Mouse (Mus musculus): Measurements from ENCODE around the gene Dact2. TPM values are rescaled to one million over a fixed set of nuclear protein-coding genes. Genes with fewer than 3 reads are reported as not detected.

The Dact2 gene
- total and polyA plus RNA-seq, 2 experiments from 2014 or later, result 2.1 to 10.8 TPM

DNA sequence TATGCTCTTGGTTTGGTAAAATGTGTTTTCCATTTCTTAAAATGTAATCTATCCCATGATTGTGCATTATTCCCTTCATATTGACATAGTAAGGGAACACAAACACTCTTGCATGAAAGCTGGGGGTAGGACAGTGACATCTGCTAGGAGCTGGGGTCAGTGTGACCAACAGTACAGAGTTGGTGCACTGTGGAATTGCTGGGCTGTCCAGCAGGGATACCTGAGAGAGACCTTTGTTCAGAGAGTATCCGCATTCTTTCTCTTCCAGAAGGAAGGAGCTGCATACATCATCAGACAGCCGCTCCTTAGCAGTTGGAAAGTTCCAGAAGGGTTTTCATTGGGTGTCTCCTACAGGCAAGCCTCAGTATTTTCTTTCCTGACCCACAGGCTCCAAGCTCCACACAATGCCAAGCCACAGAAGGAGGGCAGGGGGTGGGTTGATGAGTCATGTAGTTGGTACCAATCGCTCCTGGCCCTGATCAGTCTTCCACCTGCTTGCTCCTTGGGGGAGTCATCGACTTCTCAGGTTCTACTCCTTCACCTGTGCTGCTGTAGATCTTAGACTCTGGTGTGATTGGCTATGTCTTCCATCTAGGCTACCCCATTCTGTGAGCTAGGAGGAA is 19.8 kb downstream of the Dact2 start:
- TF ChIP-seq CTCF (IDR thresholded peaks at IDR 0.05; ENCODE audit: low read depth), result no peak
- H3K4me1 ChIP-seq (ENCODE audit: insufficient read depth), result no peaks in the 10 kb centered on the region
- 90% methylated on average over 4 of the region's 4 CpGs for WGBS

DNA sequence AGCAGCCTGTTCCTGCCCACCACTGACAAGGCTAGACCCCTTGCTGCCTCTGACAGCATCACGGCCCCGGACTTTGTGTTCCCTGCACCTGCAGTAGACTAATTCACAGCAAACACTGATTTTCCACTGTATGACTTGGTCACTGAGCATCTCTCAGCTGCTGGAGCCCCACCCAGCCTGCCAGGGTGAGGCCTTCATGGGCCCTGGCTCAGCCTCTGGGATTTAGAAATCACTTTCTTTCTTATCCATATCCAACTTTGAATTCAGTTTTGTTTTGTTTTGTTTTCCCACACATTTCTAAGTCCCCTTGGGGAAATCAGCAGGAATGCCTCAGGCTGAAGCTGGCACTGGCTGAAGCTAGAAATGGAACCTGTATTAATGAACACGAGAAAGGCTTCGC is 20.4 kb downstream of the Dact2 start:
- DNase-seq (no peak), ATAC-seq (no peak)
- WGBS, result 81% methylated on average over 4 of the region's 4 CpGs
- no peak for TF ChIP-seq CTCF (IDR thresholded peaks at IDR 0.05; ENCODE audit: low read depth)
- Histone ChIP-seq H3K27me3 (ENCODE audit: insufficient read depth, low read length) (no peaks in the 10 kb centered on the region), H3K27ac (ENCODE audit: low read depth, low read length) (no peak overlapping the region), H3K4me1 (ENCODE audit: insufficient read depth) (no peaks in the 10 kb centered on the region), H3K36me3 (ENCODE audit: insufficient read depth) (no peaks in the 10 kb centered on the region), H3K9ac (no peak overlapping the region), H3K4me2 (ENCODE audit: low read depth) (no peak overlapping the region), H3K4me3 (ENCODE audit: low read depth, low read length) (no peak overlapping the region), H3K9me3 (ENCODE audit: low read length) (no peaks in the 10 kb centered on the region)

More for the DNA sequence above, 19.8 kb downstream of the Dact2 start:
- Histone ChIP-seq H3K27ac (ENCODE audit: low read depth, low read length) (no peak overlapping the region), H3K4me2 (ENCODE audit: low read depth) (no peak overlapping the region), H3K27me3 (ENCODE audit: insufficient read depth, low read length) (no peaks in the 10 kb centered on the region), H3K4me3 (ENCODE audit: low read depth, low read length) (no peak overlapping the region), H3K9me3 (ENCODE audit: low read length) (no peaks in the 10 kb centered on the region), H3K36me3 (ENCODE audit: insufficient read depth) (no peaks in the 10 kb centered on the region), H3K9ac (no peak overlapping the region)
- ATAC-seq (no peak), DNase-seq (no peak)

DNA sequence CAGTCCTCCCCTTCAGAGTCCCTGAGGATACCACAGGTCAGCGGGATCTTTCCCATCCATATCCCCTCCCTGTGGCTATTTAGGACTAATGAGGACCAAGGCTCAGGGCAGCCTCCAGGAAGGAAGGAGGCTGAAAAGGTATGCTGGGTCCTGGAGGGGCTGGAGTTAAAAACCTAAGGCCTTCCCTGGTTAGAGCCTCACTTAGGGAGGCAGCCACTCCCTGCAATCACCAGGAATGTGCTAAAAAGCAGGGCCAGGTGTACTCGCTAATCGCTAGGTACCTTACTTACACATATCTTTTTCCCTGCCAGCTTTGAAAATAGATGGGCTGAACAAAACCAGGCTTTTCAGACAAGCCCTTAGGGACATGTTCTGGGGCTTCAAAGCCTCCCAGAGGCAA is 21.2 kb downstream of the Dact2 start:
- no peaks in the 10 kb centered on the region for H3K27me3 ChIP-seq (ENCODE audit: insufficient read depth, low read length)
- no peaks in the 10 kb centered on the region for H3K4me1 ChIP-seq (ENCODE audit: insufficient read depth)
- no peak overlapping the region for H3K27ac ChIP-seq (ENCODE audit: low read depth, low read length)
- no peaks in the 10 kb centered on the region for H3K9me3 ChIP-seq (ENCODE audit: low read length)
- H3K36me3 ChIP-seq (ENCODE audit: insufficient read depth), result no peaks in the 10 kb centered on the region
- no peak for TF ChIP-seq CTCF (IDR thresholded peaks at IDR 0.05; ENCODE audit: low read depth)
- ATAC-seq (no peak), DNase-seq (no peak)
- H3K4me2 ChIP-seq (ENCODE audit: low read depth), result no peak overlapping the region
- H3K4me3 ChIP-seq (ENCODE audit: low read depth, low read length), result no peak overlapping the region
- no peak overlapping the region for H3K9ac ChIP-seq
- 76% methylated on average over 3 of the region's 3 CpGs for WGBS

DNA sequence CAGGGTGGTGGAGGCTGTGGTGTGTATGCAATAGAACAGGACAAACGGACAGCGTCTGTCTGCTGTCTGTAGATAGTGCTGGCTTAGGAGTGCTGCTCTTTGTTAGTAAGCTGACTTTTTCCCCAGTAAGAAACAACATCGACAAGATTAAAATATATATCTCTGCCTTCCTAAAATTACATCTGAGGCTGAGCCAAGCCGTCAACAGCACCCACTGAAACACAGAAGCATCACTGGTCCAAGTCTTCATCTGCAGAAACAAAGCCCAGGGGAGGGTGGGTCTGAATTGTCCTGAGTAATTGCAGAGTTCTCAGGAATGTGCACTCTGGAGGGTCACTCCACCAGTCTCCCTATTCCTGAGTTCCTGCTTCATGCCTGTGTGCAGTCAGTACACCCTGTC is 25.2 kb downstream of the Dact2 start:
- Histone ChIP-seq H3K9ac (no peak overlapping the region), H3K4me3 (ENCODE audit: low read depth, low read length) (no peak overlapping the region), H3K4me1 (ENCODE audit: insufficient read depth) (no peaks in the 10 kb centered on the region), H3K36me3 (ENCODE audit: insufficient read depth) (no peaks in the 10 kb centered on the region), H3K27me3 (ENCODE audit: insufficient read depth, low read length) (no peaks in the 10 kb centered on the region), H3K4me2 (ENCODE audit: low read depth) (no peak overlapping the region), H3K9me3 (ENCODE audit: low read length) (no peaks in the 10 kb centered on the region), H3K27ac (ENCODE audit: low read depth, low read length) (no peak overlapping the region)
- TF ChIP-seq CTCF (IDR thresholded peaks at IDR 0.05; ENCODE audit: low read depth), result no peak
- 70% methylated on average over 4 of the region's 4 CpGs for WGBS
- ATAC-seq, result no peak
- DNase-seq, result no peak

DNA sequence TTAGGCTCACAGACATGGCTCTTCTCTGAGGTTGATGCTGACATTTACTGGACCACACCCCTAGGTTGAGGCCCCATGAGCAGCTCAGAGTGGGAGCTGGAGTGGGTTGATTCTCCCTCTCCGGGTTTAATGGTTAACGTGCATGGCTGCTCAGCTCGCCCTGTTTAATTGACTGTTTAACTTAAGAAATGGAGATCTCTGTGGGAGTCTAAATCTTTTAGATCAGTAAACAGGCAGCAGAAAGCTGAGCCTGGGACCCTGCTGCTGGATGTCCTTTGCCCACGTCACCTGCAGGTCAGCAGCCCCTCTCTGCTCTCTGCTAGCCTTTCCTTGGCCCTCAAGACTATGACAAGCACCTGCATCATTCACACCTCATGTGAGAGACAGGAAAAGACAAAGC is 25.6 kb downstream of the Dact2 start:
- Histone ChIP-seq H3K27me3 (ENCODE audit: insufficient read depth, low read length) (no peaks in the 10 kb centered on the region), H3K4me3 (ENCODE audit: low read depth, low read length) (no peak overlapping the region), H3K4me1 (ENCODE audit: insufficient read depth) (no peaks in the 10 kb centered on the region), H3K4me2 (ENCODE audit: low read depth) (no peak overlapping the region), H3K9me3 (ENCODE audit: low read length) (no peaks in the 10 kb centered on the region), H3K9ac (no peak overlapping the region), H3K36me3 (ENCODE audit: insufficient read depth) (no peaks in the 10 kb centered on the region), H3K27ac (ENCODE audit: low read depth, low read length) (no peak overlapping the region)
- ATAC-seq, result no peak
- 19% methylated on average over 4 of the region's 4 CpGs for WGBS
- no peak for TF ChIP-seq CTCF (IDR thresholded peaks at IDR 0.05; ENCODE audit: low read depth)
- DNase-seq, result no peak

DNA sequence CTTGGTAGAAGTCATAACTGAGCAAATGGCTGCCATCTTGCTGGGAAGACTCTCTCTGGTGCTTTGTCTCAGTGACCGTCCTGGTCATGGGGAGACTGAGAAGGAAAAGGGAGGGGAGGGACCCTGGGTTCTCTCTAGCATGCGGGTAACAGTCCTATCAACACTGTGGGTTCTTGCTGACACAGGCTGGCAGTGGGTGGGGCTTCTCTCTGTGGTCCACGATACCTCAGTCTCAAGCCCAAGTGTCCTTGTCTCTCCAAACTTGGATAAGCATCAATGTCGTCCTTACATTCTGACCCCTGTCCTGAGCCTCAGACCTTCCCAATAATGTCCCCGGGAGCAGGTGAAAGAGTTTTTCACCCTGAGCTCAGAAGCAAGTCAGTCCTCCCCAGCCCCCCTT is 26.1 kb downstream of the Dact2 start:
- Histone ChIP-seq H3K36me3 (ENCODE audit: insufficient read depth) (no peaks in the 10 kb centered on the region), H3K9me3 (ENCODE audit: low read length) (no peaks in the 10 kb centered on the region), H3K9ac (no peak overlapping the region), H3K4me1 (ENCODE audit: insufficient read depth) (no peaks in the 10 kb centered on the region), H3K4me2 (ENCODE audit: low read depth) (no peak overlapping the region), H3K27ac (ENCODE audit: low read depth, low read length) (no peak overlapping the region), H3K4me3 (ENCODE audit: low read depth, low read length) (no peak overlapping the region), H3K27me3 (ENCODE audit: insufficient read depth, low read length) (no peaks in the 10 kb centered on the region)
- DNase-seq (no peak), ATAC-seq (no peak)
- no peak for TF ChIP-seq CTCF (IDR thresholded peaks at IDR 0.05; ENCODE audit: low read depth)
- WGBS, result 68% methylated on average over 5 of the region's 5 CpGs

DNA sequence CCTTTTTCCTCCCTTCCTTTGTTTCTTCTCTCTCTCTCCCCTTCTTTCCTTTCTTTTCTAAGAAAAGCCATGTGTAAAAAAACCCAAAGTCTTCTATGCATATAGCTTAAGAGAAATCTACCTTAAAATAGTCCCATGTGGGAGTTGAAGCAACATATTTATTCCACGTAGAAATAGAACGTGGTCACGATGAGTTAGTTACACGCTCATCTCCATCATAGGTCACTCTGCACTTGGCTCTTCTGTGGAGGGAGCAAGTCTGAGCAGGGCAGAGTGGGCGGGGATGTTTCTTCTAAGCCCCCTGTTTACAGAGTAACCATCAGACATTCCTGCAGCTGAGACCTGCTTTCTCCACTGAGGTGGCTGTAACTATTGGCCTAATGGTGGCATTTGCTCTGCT is 27.1 kb downstream of the Dact2 start:
- H3K4me3 ChIP-seq (ENCODE audit: low read depth, low read length), result no peak overlapping the region
- WGBS, result 78% methylated on average over 5 of the region's 5 CpGs
- no peaks in the 10 kb centered on the region for H3K4me1 ChIP-seq (ENCODE audit: insufficient read depth)
- ATAC-seq (no peak), DNase-seq (no peak)
- H3K9me3 ChIP-seq (ENCODE audit: low read length), result no peaks in the 10 kb centered on the region
- no peak overlapping the region for H3K4me2 ChIP-seq (ENCODE audit: low read depth)
- TF ChIP-seq CTCF (IDR thresholded peaks at IDR 0.05; ENCODE audit: low read depth), result no peak
- no peaks in the 10 kb centered on the region for H3K27me3 ChIP-seq (ENCODE audit: insufficient read depth, low read length)
- no peak overlapping the region for H3K9ac ChIP-seq
- no peak overlapping the region for H3K27ac ChIP-seq (ENCODE audit: low read depth, low read length)
- no peaks in the 10 kb centered on the region for H3K36me3 ChIP-seq (ENCODE audit: insufficient read depth)

Measured in forebrain, postnatal 0 days (tissue).